Mouse (Mus musculus): ENCODE results near the gene Spg20. TPM values are rescaled to one million over a fixed set of nuclear protein-coding genes. Genes with fewer than 3 reads are reported as not detected.

Gene Spg20
- polyA plus RNA-seq (2015; fragmentation: Nextera tagmentation; extraction: Ambion mirVana) = 31.1 and 34.1 TPM in 2 replicates

- WGBS = 1% methylated on average over 58 of the region's 58 CpGs
- peak within 1 kb of the TSS; percentile 100 for H3K9ac ChIP-seq (ENCODE audit: low read depth, low read length)
- peaks cover 3% of the 10 kb centered on the region; the same call in 1 of the 2 replicates for H3K36me3 ChIP-seq (ENCODE audit: control insufficient read depth, insufficient read depth, low read length)
- H3K4me1 ChIP-seq (ENCODE audit: control insufficient read depth, insufficient read depth, low read length) = peaks cover 17% of the 10 kb centered on the region
- ATAC-seq = peak; percentile 97
- no peaks in the 10 kb centered on the region for H3K9me3 ChIP-seq (ENCODE audit: control insufficient read depth, low read length)
- peak within 1 kb of the TSS; percentile 88 for H3K4me3 ChIP-seq (ENCODE audit: low read length)
- peak within 1 kb of the TSS; percentile 89 for H3K4me2 ChIP-seq (ENCODE audit: low read depth, low read length)
- no peaks in the 10 kb centered on the region for H3K27me3 ChIP-seq (replicated peaks; ENCODE audit: control insufficient read depth, insufficient read depth, low read length)
- H3K27ac ChIP-seq (ENCODE audit: low read length) = peak within 1 kb of the TSS; percentile 92
Measured at GRCm38 (mm10) chr3:55111935-55112709, at the start of gene Spg20. Gene Spg20, plus strand, starts transcription at chr3:55112108.

- Histone ChIP-seq H3K9ac (ENCODE audit: low read depth, low read length) (no peak overlapping the region), H3K4me1 (ENCODE audit: control insufficient read depth, insufficient read depth, low read length) (no peaks in the 10 kb centered on the region), H3K36me3 (ENCODE audit: control insufficient read depth, insufficient read depth, low read length) (no peaks in the 10 kb centered on the region), H3K27ac (ENCODE audit: low read length) (no peak overlapping the region), H3K27me3 (replicated peaks; ENCODE audit: control insufficient read depth, insufficient read depth, low read length) (no peaks in the 10 kb centered on the region), H3K4me3 (ENCODE audit: low read length) (no peak overlapping the region), H3K9me3 (ENCODE audit: control insufficient read depth, low read length) (no peaks in the 10 kb centered on the region), H3K4me2 (ENCODE audit: low read depth, low read length) (no peak overlapping the region)
- no peak for ATAC-seq
- 78% methylated on average over 9 of the region's 9 CpGs for WGBS
Measured at GRCm38 (mm10) chr3:55062653-55063052, 49.3 kb upstream of the Spg20 start.

GRCm38 (mm10) chr3:55064396-55064795 is 47.5 kb upstream of the Spg20 start:
- ATAC-seq = peak; percentile 48; the same call in 1 of the 2 replicates

GRCm38 (mm10) chr3:55065738-55066665 is 45.9 kb upstream of the Spg20 start:
- H3K27ac ChIP-seq (ENCODE audit: low read length) = no peak overlapping the region
- no peak overlapping the region for H3K9ac ChIP-seq (ENCODE audit: low read depth, low read length)
- no peak overlapping the region for H3K4me2 ChIP-seq (ENCODE audit: low read depth, low read length)
- no peak for ATAC-seq
- 47% methylated on average over 14 of the region's 14 CpGs for WGBS
- H3K4me3 ChIP-seq (ENCODE audit: low read length) = no peak overlapping the region
- no peaks in the 10 kb centered on the region for H3K4me1 ChIP-seq (ENCODE audit: control insufficient read depth, insufficient read depth, low read length)
- H3K9me3 ChIP-seq (ENCODE audit: control insufficient read depth, low read length) = no peaks in the 10 kb centered on the region
- no peaks in the 10 kb centered on the region for H3K27me3 ChIP-seq (replicated peaks; ENCODE audit: control insufficient read depth, insufficient read depth, low read length)
- no peaks in the 10 kb centered on the region for H3K36me3 ChIP-seq (ENCODE audit: control insufficient read depth, insufficient read depth, low read length)

More at GRCm38 (mm10) chr3:55064396-55064795, 47.5 kb upstream of the Spg20 start:
- H3K4me1 ChIP-seq (ENCODE audit: control insufficient read depth, insufficient read depth, low read length) = no peaks in the 10 kb centered on the region
- no peak overlapping the region for H3K9ac ChIP-seq (ENCODE audit: low read depth, low read length)
- H3K4me3 ChIP-seq (ENCODE audit: low read length) = no peak overlapping the region
- H3K27ac ChIP-seq (ENCODE audit: low read length) = no peak overlapping the region
- no peaks in the 10 kb centered on the region for H3K9me3 ChIP-seq (ENCODE audit: control insufficient read depth, low read length)
- 10% methylated on average over 2 of the region's 2 CpGs for WGBS
- no peak overlapping the region for H3K4me2 ChIP-seq (ENCODE audit: low read depth, low read length)
- H3K36me3 ChIP-seq (ENCODE audit: control insufficient read depth, insufficient read depth, low read length) = no peaks in the 10 kb centered on the region
- no peaks in the 10 kb centered on the region for H3K27me3 ChIP-seq (replicated peaks; ENCODE audit: control insufficient read depth, insufficient read depth, low read length)

GRCm38 (mm10) chr3:55066666-55067023 is 45.3 kb upstream of the Spg20 start:
- Histone ChIP-seq H3K9ac (ENCODE audit: low read depth, low read length) (no peak overlapping the region), H3K36me3 (ENCODE audit: control insufficient read depth, insufficient read depth, low read length) (no peaks in the 10 kb centered on the region), H3K27ac (ENCODE audit: low read length) (no peak overlapping the region), H3K4me2 (ENCODE audit: low read depth, low read length) (no peak overlapping the region), H3K27me3 (replicated peaks; ENCODE audit: control insufficient read depth, insufficient read depth, low read length) (no peaks in the 10 kb centered on the region), H3K4me3 (ENCODE audit: low read length) (no peak overlapping the region), H3K9me3 (ENCODE audit: control insufficient read depth, low read length) (no peaks in the 10 kb centered on the region), H3K4me1 (ENCODE audit: control insufficient read depth, insufficient read depth, low read length) (no peaks in the 10 kb centered on the region)
- ATAC-seq = no peak
- 59% methylated on average over 12 of the region's 12 CpGs for WGBS

- no peak for ATAC-seq
Measured at GRCm38 (mm10) chr3:55067791-55068434, 44.0 kb upstream of the Spg20 start.

GRCm38 (mm10) chr3:55074576-55075293 is 37.2 kb upstream of the Spg20 start:
- no peak overlapping the region for H3K4me2 ChIP-seq (ENCODE audit: low read depth, low read length)
- no peak overlapping the region for H3K27ac ChIP-seq (ENCODE audit: low read length)
- no peak for ATAC-seq
- H3K36me3 ChIP-seq (ENCODE audit: control insufficient read depth, insufficient read depth, low read length) = no peaks in the 10 kb centered on the region
- no peaks in the 10 kb centered on the region for H3K4me1 ChIP-seq (ENCODE audit: control insufficient read depth, insufficient read depth, low read length)
- no peaks in the 10 kb centered on the region for H3K27me3 ChIP-seq (replicated peaks; ENCODE audit: control insufficient read depth, insufficient read depth, low read length)
- H3K9ac ChIP-seq (ENCODE audit: low read depth, low read length) = no peak overlapping the region
- 81% methylated on average over 6 of the region's 6 CpGs for WGBS
- H3K9me3 ChIP-seq (ENCODE audit: control insufficient read depth, low read length) = no peaks in the 10 kb centered on the region
- H3K4me3 ChIP-seq (ENCODE audit: low read length) = no peak overlapping the region

More at GRCm38 (mm10) chr3:55067791-55068434, 44.0 kb upstream of the Spg20 start:
- Histone ChIP-seq H3K27ac (ENCODE audit: low read length) (no peak overlapping the region), H3K4me3 (ENCODE audit: low read length) (no peak overlapping the region), H3K4me2 (ENCODE audit: low read depth, low read length) (no peak overlapping the region), H3K27me3 (replicated peaks; ENCODE audit: control insufficient read depth, insufficient read depth, low read length) (no peaks in the 10 kb centered on the region), H3K9me3 (ENCODE audit: control insufficient read depth, low read length) (no peaks in the 10 kb centered on the region), H3K9ac (ENCODE audit: low read depth, low read length) (no peak overlapping the region), H3K36me3 (ENCODE audit: control insufficient read depth, insufficient read depth, low read length) (no peaks in the 10 kb centered on the region), H3K4me1 (ENCODE audit: control insufficient read depth, insufficient read depth, low read length) (no peaks in the 10 kb centered on the region)
- 34% methylated on average over 7 of the region's 7 CpGs for WGBS

- 67% methylated on average over 3 of the region's 3 CpGs for WGBS
- no peak overlapping the region for H3K4me3 ChIP-seq (ENCODE audit: low read length)
- H3K9ac ChIP-seq (ENCODE audit: low read depth, low read length) = no peak overlapping the region
- H3K27ac ChIP-seq (ENCODE audit: low read length) = no peak overlapping the region
- H3K4me2 ChIP-seq (ENCODE audit: low read depth, low read length) = no peak overlapping the region
- no peaks in the 10 kb centered on the region for H3K4me1 ChIP-seq (ENCODE audit: control insufficient read depth, insufficient read depth, low read length)
- ATAC-seq = no peak
- no peaks in the 10 kb centered on the region for H3K27me3 ChIP-seq (replicated peaks; ENCODE audit: control insufficient read depth, insufficient read depth, low read length)
- H3K9me3 ChIP-seq (ENCODE audit: control insufficient read depth, low read length) = no peaks in the 10 kb centered on the region
- H3K36me3 ChIP-seq (ENCODE audit: control insufficient read depth, insufficient read depth, low read length) = no peaks in the 10 kb centered on the region
Measured at GRCm38 (mm10) chr3:55075294-55075648, 36.6 kb upstream of the Spg20 start.
